Mouse (Mus musculus) thymus, postnatal 4 days (tissue): ENCODE data around the gene Vmn2r32.
"Not testable (repeated sequence)": the region's sequence is repeated elsewhere in the genome, so short reads cannot be mapped to it uniquely, and the experiment has no call there.

Source experiments
- DNase-seq: peaks from one replicate; pipeline ENCODE4 v3.0.0; 2021

Vmn2r32 gene

GRCm38 (mm10) chr7:7479918-7480317, at the start of gene Vmn2r32:
Vmn2r32 (minus strand) TSS chr7:7480018.
- not testable (repeated sequence) for DNase-seq
